Mouse (Mus musculus) ES-Bruce4 (cell line): ENCODE measurements around the gene Spty2d1.

Source experiments
- CTCF ChIP-seq: IDR thresholded peaks from one replicate; pipeline ENCODE4 v1.8.1; 2011; ENCODE audit warnings: low read depth, low read length
- EP300 ChIP-seq: IDR thresholded peaks from 2 replicates; pipeline ENCODE4 v1.6.1; 2011; ENCODE audit warnings: low read depth, low read length; ENCODE audit not compliant: insufficient read depth
- POLR2A ChIP-seq: IDR thresholded peaks from one replicate; pipeline ENCODE4 v1.8.1; 2011; ENCODE audit warnings: low read length; ENCODE audit not compliant: insufficient read depth

GRCm38 (mm10) chr7:46997008-46997407, 11.2 kb downstream of the Spty2d1 start:
- TF ChIP-seq EP300, result no peak
- no peak for TF ChIP-seq CTCF
- TF ChIP-seq POLR2A, result no peak
